Mouse (Mus musculus): ENCODE results near the gene Pxmp2.

GRCm38 (mm10) chr5:110285770-110286445 is at the start of gene Pxmp2, which contains the start of gene Pole:
- no peak for TF ChIP-seq CTCF (IDR thresholded peaks at IDR 0.05; ENCODE audit: low read depth, low read length)
- TF ChIP-seq POLR2A (IDR thresholded peaks at IDR 0.05; ENCODE audit: borderline replicate concordance, low read depth, low read length), result no peak

Data from bone marrow macrophage, adult 2 months (primary cell).